Mouse (Mus musculus): ENCODE data around the gene Cenpm.

The Cenpm gene

DNA sequence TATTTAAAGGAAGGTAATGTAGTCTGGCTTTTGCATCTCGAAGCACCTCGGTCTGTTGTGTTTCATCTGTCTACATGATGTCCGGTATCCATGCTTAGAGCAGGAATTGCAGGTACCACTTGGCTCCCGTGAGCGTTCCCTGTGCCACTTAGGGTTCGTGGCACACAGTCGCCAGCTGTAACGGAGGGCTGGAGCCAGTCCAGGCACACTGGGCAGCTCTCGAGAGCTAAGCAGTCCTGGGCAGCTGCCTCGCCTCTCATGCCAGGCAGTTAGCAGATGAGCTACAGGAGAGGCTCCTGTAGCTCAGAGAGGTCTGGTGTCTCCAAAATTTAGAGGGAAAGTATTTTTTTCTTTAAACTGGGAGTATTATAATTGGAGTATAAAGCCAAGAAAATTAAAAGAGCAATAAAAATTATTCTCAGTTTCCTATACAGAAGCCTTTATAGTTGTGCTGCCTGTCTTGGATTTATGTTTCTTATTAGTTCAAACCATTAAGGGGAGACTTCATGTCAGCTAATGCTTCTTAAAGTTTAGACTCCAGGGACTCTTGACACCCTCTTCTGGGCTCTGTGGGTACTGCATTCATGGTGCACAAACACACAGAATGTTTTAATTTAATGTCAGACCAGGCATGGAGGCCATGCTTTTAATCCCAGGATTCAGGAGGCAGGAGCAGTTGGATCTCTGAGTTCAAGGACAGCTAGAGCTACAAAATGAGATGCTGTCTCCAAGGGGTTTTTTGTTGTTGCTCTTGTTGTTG, 55.9 kb downstream of the Cenpm start:
- DNase-seq (ENCODE audit: low spot score) = peak; percentile 73

- no peak for DNase-seq (ENCODE audit: low spot score)
Observed at GRCm38 (mm10) chr15:82187924-82188323, 56.6 kb downstream of the Cenpm start.

DNA sequence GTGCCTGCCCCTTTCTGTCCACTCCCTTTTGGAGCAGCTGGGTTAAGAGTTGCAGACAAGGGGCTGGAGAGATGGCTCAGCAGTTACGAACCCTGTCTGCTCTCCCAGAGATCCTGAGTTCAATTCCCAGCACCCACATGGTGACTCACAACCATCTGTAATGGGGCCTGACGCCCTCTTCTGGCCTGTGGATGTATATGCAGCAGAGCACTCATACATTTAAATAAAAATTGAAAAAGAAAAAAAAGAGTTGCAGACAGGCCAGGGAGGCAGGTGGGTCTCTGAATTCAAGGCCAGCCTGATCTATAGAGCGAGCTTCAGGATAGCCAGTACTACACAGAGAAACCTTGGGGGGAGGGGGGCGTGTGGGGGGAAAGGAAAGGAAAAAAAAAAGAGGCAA, 57.1 kb downstream of the Cenpm start:
- no peak for DNase-seq (ENCODE audit: low spot score)

DNA sequence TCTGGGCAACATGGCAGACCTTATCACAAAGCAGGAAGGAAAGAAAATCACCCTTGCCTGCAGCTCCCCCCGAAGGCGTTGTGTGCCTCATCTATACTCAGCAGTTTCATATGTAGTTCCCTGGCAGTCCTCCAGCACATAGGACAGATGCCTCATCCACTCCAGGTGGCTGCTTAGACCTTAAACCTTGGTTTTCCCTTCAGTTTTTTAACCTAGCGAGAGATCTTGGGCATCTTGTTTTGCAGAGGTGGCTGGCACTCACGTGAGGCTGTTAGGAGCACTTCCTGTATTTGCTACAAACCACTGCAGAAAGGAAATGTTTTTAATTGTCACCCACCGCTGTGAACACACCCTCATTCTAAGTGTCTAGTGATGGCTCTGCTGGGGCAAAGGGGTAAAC, 57.6 kb downstream of the Cenpm start:
- no peak for DNase-seq (ENCODE audit: low spot score)

GRCm38 (mm10) chr15:82186131-82186530, 58.4 kb downstream of the Cenpm start:
- DNase-seq (ENCODE audit: low spot score) = no peak

DNA sequence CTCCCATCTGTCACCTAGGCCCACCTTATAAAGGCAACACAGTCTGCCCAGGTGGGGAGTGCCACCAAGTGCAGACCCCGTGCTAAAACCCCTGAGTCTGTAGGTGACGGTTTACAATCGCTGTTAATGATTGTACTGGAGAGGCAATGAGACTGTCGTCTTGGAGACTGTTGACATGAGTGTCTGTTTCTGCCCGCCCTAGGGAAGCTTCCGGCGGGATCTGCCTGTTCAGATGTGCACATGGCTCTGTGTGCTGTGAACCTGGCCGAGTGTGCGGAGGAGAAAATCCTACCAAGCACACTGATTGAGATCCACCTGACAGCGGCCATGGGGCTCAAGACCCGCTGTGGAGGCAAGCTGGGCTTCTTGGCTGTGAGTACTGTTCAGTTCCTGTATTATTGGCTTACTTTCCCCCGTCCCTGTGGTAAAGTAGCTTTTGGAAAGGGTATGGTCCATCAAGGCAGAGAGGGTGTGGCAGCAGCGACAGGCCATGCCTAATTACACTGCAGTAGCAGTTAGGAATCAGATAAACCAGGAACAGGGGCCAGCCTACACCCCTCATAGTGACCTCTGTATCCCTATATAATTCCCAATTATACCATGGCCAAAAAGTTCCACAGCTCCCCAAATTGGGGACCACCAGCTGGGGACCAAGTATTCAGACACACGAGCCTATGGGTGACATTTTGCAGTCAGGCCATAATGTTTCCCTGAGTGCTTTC, 59.3 kb downstream of the Cenpm start:
- DNase-seq (ENCODE audit: low spot score) = no peak

DNA sequence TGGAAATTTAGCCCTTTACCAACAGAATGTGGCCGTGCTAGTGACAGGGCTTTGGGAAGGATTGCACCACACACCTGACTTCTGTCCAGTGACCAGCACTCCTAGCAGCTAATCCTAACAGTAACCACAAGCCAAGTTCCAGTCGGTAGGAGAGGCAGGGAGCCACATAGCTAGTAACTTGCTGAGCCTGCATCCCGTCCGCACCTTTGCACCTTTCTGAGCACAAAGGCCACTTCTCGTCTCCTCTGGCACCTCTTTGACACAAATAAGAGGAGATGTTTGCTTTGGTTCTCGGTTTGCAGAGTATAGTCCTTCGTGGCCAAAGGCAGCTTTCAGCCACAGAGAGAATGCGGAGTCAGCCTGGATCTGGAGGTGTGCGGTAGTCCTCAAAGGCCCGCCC, 59.9 kb downstream of the Cenpm start:
- DNase-seq (ENCODE audit: low spot score) = no peak

DNA sequence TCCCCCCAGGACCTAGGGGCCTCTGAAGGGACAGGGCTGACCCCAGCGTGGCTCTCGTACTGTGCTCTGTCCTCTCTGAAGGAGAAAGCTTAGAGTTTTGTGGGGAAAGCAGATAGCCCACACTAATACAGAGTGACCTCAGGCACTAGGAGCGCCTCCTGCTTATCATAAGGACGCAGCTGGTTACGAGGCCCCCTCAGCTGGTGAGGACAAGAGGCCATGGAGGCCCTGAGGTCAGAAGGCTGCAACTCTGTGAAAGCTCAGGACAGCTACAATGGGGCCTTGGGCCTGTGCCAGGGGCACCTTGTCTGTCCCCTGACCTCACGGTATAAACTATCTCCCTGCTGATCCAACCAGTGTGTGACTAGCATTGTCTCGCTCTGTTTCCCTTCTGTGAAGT, 60.4 kb downstream of the Cenpm start:
- no peak for DNase-seq (ENCODE audit: low spot score)

Data from testis, postnatal 10 days (tissue).